Mouse (Mus musculus) limb, embryonic 13.5 days (tissue): ENCODE measurements around the gene Sox2. TPM values are rescaled to one million over a fixed set of nuclear protein-coding genes. Genes with fewer than 3 reads are reported as not detected.

Experiments used
- ATAC-seq: fragments of 200-750 bp; cut with Nextera tagmentation; 2 replicates; pipeline ENCODE4 v1.8.0; 2017; ENCODE audit warnings: low read depth, moderate number of reproducible peaks, moderate TSS enrichment; ENCODE audit not compliant: low FRiP score
- H3K27ac ChIP-seq: fragments of 300-500 bp; sonication (generic); 2 replicates; pipeline ENCODE4 v1.5.1; 2015; ENCODE audit warnings: inconsistent platforms, mild to moderate bottlenecking, moderate library complexity
- H3K27me3 ChIP-seq: fragments of 300-500 bp; sonication (generic); 2 replicates; pipeline ENCODE4 v1.6.1; 2015; ENCODE audit warnings: mild to moderate bottlenecking, inconsistent platforms
- H3K36me3 ChIP-seq: fragments of 300-500 bp; sonication (generic); 2 replicates; pipeline ENCODE4 v1.6.1; 2015; ENCODE audit warnings: inconsistent platforms, mild to moderate bottlenecking, moderate library complexity
- H3K4me1 ChIP-seq: fragments of 300-500 bp; sonication (generic); 2 replicates; pipeline ENCODE4 v1.6.1; 2015; ENCODE audit warnings: inconsistent platforms
- H3K4me2 ChIP-seq: fragments of 300-500 bp; sonication (generic); replicated peaks from 2 replicates; pipeline ENCODE4 v1.6.1; 2015; ENCODE audit warnings: inconsistent platforms, mild to moderate bottlenecking, moderate library complexity
- H3K4me3 ChIP-seq: fragments of 300-500 bp; sonication (generic); 2 replicates; pipeline ENCODE4 v1.5.1; 2015; ENCODE audit warnings: moderate library complexity, mild to moderate bottlenecking, inconsistent platforms
- H3K9ac ChIP-seq: fragments of 300-500 bp; sonication (generic); 2 replicates; pipeline ENCODE4 v1.6.1; 2015; ENCODE audit warnings: mild to moderate bottlenecking, inconsistent platforms
- H3K9me3 ChIP-seq: fragments of 300-500 bp; sonication (generic); 2 replicates; pipeline ENCODE4 v1.6.1; 2016; ENCODE audit warnings: inconsistent platforms
- WGBS: fragments of 180-500 bp; shearing (Covaris S2); methylation state at CpG from one replicate; pipeline ENCODE4 v1.1.7; 2015; 5-methylcytosine and 5-hydroxymethylcytosine counted together
- polyA plus RNA-seq: library from polyadenylated mRNA; unstranded; fragments of >200 nt; fragmentation: Nextera tagmentation; extraction: Ambion mirVana; gene quantifications from 2 replicates; pipeline ENCODE4 v1.2.1, GENCODE M21; 2015

Gene Sox2
- polyA plus RNA-seq, 1 experiment from 2014 or later, result 0.47 TPM

- no peak overlapping the region for H3K9ac ChIP-seq
- WGBS, result under 1% methylated on average over 14 of the region's 14 CpGs
- peaks cover 90% of the 10 kb centered on the region for H3K27me3 ChIP-seq
- peaks cover 28% of the 10 kb centered on the region for H3K4me1 ChIP-seq
- H3K27ac ChIP-seq, result no peak overlapping the region
- no peak for ATAC-seq
- H3K4me2 ChIP-seq, result no peak overlapping the region
- no peak overlapping the region for H3K4me3 ChIP-seq
- no peaks in the 10 kb centered on the region for H3K9me3 ChIP-seq
- H3K36me3 ChIP-seq, result no peaks in the 10 kb centered on the region
Measured at GRCm38 (mm10) chr3:34647688-34648087, 2.5 kb upstream of the Sox2 start.

- no peaks in the 10 kb centered on the region for H3K36me3 ChIP-seq
- peak overlapping the region; percentile 44 for H3K4me3 ChIP-seq
- 1% methylated on average over 19 of the region's 19 CpGs for WGBS
- H3K27me3 ChIP-seq, result peaks cover 89% of the 10 kb centered on the region
- no peak overlapping the region for H3K27ac ChIP-seq
- no peaks in the 10 kb centered on the region for H3K9me3 ChIP-seq
- H3K4me1 ChIP-seq, result peaks cover 27% of the 10 kb centered on the region
- ATAC-seq, result no peak
- no peak overlapping the region for H3K9ac ChIP-seq
- H3K4me2 ChIP-seq, result peak overlapping the region; percentile 73
Measured at GRCm38 (mm10) chr3:34648105-34648832, 1.9 kb upstream of the Sox2 start.

- WGBS, result under 1% methylated on average over 50 of the region's 50 CpGs
- no peak overlapping the region for H3K9ac ChIP-seq
- ATAC-seq, result peak; percentile 37
Measured at GRCm38 (mm10) chr3:34648833-34649719, 1.1 kb upstream of the Sox2 start.

GRCm38 (mm10) chr3:34650621-34651361, 586 bp downstream of the Sox2 start:
- Histone ChIP-seq H3K4me1 (peaks cover 27% of the 10 kb centered on the region), H3K9me3 (no peaks in the 10 kb centered on the region), H3K4me2 (peak overlapping the region; percentile 73), H3K4me3 (peak overlapping the region; percentile 44), H3K27ac (no peak overlapping the region), H3K9ac (peak overlapping the region; percentile 43), H3K36me3 (no peaks in the 10 kb centered on the region), H3K27me3 (peaks cover 88% of the 10 kb centered on the region)
- ATAC-seq, result peak; percentile 49
- WGBS, result under 1% methylated on average over 67 of the region's 67 CpGs

More at GRCm38 (mm10) chr3:34648833-34649719, 1.1 kb upstream of the Sox2 start:
- Histone ChIP-seq H3K27me3 (peaks cover 88% of the 10 kb centered on the region), H3K4me3 (peak overlapping the region; percentile 44), H3K4me1 (peaks cover 27% of the 10 kb centered on the region), H3K4me2 (peak overlapping the region; percentile 73), H3K27ac (no peak overlapping the region), H3K36me3 (no peaks in the 10 kb centered on the region), H3K9me3 (no peaks in the 10 kb centered on the region)

- Histone ChIP-seq H3K27ac (no peak overlapping the region), H3K4me1 (peaks cover 27% of the 10 kb centered on the region), H3K4me3 (peak overlapping the region; percentile 44), H3K36me3 (no peaks in the 10 kb centered on the region), H3K4me2 (no peak overlapping the region), H3K9me3 (no peaks in the 10 kb centered on the region), H3K27me3 (peaks cover 88% of the 10 kb centered on the region), H3K9ac (no peak overlapping the region)
- no peak for ATAC-seq
- WGBS, result 2% methylated on average over 26 of the region's 26 CpGs
Measured at GRCm38 (mm10) chr3:34651486-34652170, 1.4 kb downstream of the Sox2 start.

- H3K27me3 ChIP-seq, result peaks cover 89% of the 10 kb centered on the region
- no peak for ATAC-seq
- no peak overlapping the region for H3K4me3 ChIP-seq
- under 1% methylated on average over 14 of the region's 14 CpGs for WGBS
- H3K27ac ChIP-seq, result no peak overlapping the region
- no peaks in the 10 kb centered on the region for H3K9me3 ChIP-seq
- no peak overlapping the region for H3K9ac ChIP-seq
- H3K4me1 ChIP-seq, result peaks cover 27% of the 10 kb centered on the region
- no peak overlapping the region for H3K4me2 ChIP-seq
- H3K36me3 ChIP-seq, result no peaks in the 10 kb centered on the region
Measured at GRCm38 (mm10) chr3:34652616-34653015, 2.4 kb downstream of the Sox2 start.

GRCm38 (mm10) chr3:34653235-34653976, 3.2 kb downstream of the Sox2 start:
- Histone ChIP-seq H3K27ac (no peak overlapping the region), H3K27me3 (peaks cover 90% of the 10 kb centered on the region), H3K9ac (no peak overlapping the region), H3K4me3 (no peak overlapping the region), H3K4me2 (no peak overlapping the region), H3K36me3 (no peaks in the 10 kb centered on the region), H3K4me1 (peaks cover 26% of the 10 kb centered on the region), H3K9me3 (no peaks in the 10 kb centered on the region)
- 1% methylated on average over 25 of the region's 26 CpGs for WGBS
- no peak for ATAC-seq

GRCm38 (mm10) chr3:34653977-34654500, 3.8 kb downstream of the Sox2 start:
- Histone ChIP-seq H3K36me3 (no peaks in the 10 kb centered on the region), H3K27ac (no peak overlapping the region), H3K9me3 (no peaks in the 10 kb centered on the region), H3K9ac (no peak overlapping the region), H3K4me1 (peaks cover 20% of the 10 kb centered on the region), H3K4me2 (no peak overlapping the region), H3K4me3 (no peak overlapping the region), H3K27me3 (peaks cover 90% of the 10 kb centered on the region)
- 3% methylated on average over 9 of the region's 9 CpGs for WGBS
- no peak for ATAC-seq

- Histone ChIP-seq H3K9me3 (no peaks in the 10 kb centered on the region), H3K4me3 (no peak overlapping the region), H3K4me1 (peaks cover 12% of the 10 kb centered on the region), H3K36me3 (no peaks in the 10 kb centered on the region), H3K27me3 (peaks cover 90% of the 10 kb centered on the region), H3K27ac (no peak overlapping the region), H3K9ac (no peak overlapping the region), H3K4me2 (no peak overlapping the region)
- 20% methylated on average over 6 of the region's 6 CpGs for WGBS
- no peak for ATAC-seq
Measured at GRCm38 (mm10) chr3:34654781-34655180, 4.6 kb downstream of the Sox2 start.

- H3K4me3 ChIP-seq, result no peak overlapping the region
- H3K9ac ChIP-seq, result no peak overlapping the region
- H3K27ac ChIP-seq, result no peak overlapping the region
- H3K4me1 ChIP-seq, result peaks cover 7% of the 10 kb centered on the region
- H3K27me3 ChIP-seq, result peaks cover 90% of the 10 kb centered on the region
- no peak for ATAC-seq
- 11% methylated on average over 11 of the region's 11 CpGs for WGBS
- H3K4me2 ChIP-seq, result no peak overlapping the region
- H3K9me3 ChIP-seq, result no peaks in the 10 kb centered on the region
- H3K36me3 ChIP-seq, result no peaks in the 10 kb centered on the region
Measured at GRCm38 (mm10) chr3:34655311-34656075, 5.3 kb downstream of the Sox2 start.
